Mouse (Mus musculus): ENCODE results near the gene Lcmt1.

DNA sequence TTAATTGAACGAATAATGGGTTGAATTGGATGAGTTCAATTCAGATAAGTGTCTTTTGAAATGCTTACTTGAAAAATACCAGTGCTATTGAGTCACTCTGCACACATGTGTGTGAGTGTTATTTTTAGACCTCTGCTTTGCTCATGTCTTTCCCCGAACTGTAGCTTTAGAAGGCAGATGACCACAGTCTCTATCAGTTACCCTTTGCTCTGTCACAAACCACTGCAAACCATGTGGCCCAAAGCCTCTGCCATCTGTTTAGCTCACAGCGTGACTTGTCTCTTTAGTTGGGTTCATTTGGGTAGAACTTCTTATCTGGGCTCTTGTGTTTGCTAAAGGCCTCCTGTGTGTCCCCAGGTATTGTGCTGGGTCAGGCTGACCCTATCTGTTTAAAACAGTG is 36.0 kb downstream of the Lcmt1 start:
- TF ChIP-seq E2F4 (IDR thresholded peaks at IDR 0.05; ENCODE audit: insufficient replicate concordance, low read depth, low read length) (no peak), MAFK (IDR thresholded peaks at IDR 0.05; ENCODE audit: insufficient replicate concordance, low read length) (no peak), JUND (conservative IDR thresholded peaks at IDR 0.05; ENCODE audit: low read depth, low read length) (no peak), NRF1 (IDR thresholded peaks at IDR 0.05; ENCODE audit: low read depth, low read length) (no peak), SMC3 (IDR thresholded peaks at IDR 0.05; ENCODE audit: low read depth, low read length) (no peak), CTCF (conservative IDR thresholded peaks at IDR 0.05 in 1 of 2, IDR thresholded peaks at IDR 0.05 in 1 of 2; ENCODE audit: low read depth in 2 of 2, low read length in 2 of 2) (no peak), MXI1 (IDR thresholded peaks at IDR 0.05; ENCODE audit: low read depth, low read length) (peak; percentile 78; the same call in 1 of the 2 replicates), ZKSCAN1 (IDR thresholded peaks at IDR 0.05; ENCODE audit: borderline replicate concordance, low read depth, low read length) (no peak), ELF1 (IDR thresholded peaks at IDR 0.05; ENCODE audit: low read depth, low read length) (no peak), NELFE (IDR thresholded peaks at IDR 0.05; ENCODE audit: low read depth, low read length) (no peak), EP300 (IDR thresholded peaks at IDR 0.05; ENCODE audit: low read length) (no peak), UBTF (IDR thresholded peaks at IDR 0.05; ENCODE audit: low read depth, low read length) (no peak), ETS1 (conservative IDR thresholded peaks at IDR 0.05; ENCODE audit: low read depth, low read length) (peak; percentile 66), HCFC1 (IDR thresholded peaks at IDR 0.05; ENCODE audit: low read depth, low read length) (no peak)
